Mouse (Mus musculus): ENCODE results near the gene Mmp25.

DNA sequence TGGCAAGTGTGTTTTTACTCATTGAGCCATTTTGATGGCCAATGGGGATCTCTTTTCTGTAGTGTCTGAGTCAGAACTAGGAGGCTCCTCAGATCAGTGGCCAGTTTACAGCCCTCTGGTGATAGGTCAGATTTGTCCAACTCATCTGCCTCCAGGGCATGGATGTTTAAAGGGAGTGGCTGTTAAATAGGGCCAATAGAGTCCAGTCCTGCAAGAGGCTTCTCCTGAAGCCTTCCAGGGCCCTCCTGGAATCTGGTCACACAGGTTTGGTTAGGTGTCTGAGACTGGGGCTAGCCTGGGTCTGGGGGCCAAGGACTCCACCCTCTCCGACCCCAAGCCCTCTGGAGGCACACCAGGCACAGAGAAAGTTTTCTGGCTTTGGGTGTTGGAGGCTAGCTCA lies 49.4 kb upstream of the Mmp25 start:
- no peak for TF ChIP-seq CHD2 (IDR thresholded peaks at IDR 0.05; ENCODE audit: low read depth, low read length)
- no peak for TF ChIP-seq ZNF384 (IDR thresholded peaks at IDR 0.05; ENCODE audit: low read depth, low read length)

All from ES-E14 (cell line).